Mouse (Mus musculus) neural tube, embryonic 11.5 days (tissue): ENCODE measurements around the gene Stat5a. TPM values are rescaled to one million over a fixed set of nuclear protein-coding genes. Genes with fewer than 3 reads are reported as not detected.

Source experiments
- ATAC-seq: fragments of 200-750 bp; cut with Nextera tagmentation; 2 replicates; pipeline ENCODE4 v1.8.0; 2017; ENCODE audit warnings: moderate number of reproducible peaks, mild to moderate bottlenecking, moderate TSS enrichment, moderate library complexity; ENCODE audit not compliant: insufficient read depth, low FRiP score, low TSS enrichment
- DNase-seq: peaks from one replicate; pipeline ENCODE4 v3.0.0-alpha.2; 2015; ENCODE audit warnings: low spot score
- H3K27ac ChIP-seq: fragments of 300-500 bp; sonication (generic); 2 replicates; pipeline ENCODE4 v1.5.1; 2014; ENCODE audit warnings: low read depth, mild to moderate bottlenecking, low read length
- H3K27me3 ChIP-seq: fragments of 300-500 bp; sonication (generic); 2 replicates; pipeline ENCODE4 v1.6.1; 2014; ENCODE audit warnings: mild to moderate bottlenecking, low read length, mixed read lengths; ENCODE audit not compliant: control insufficient read depth, insufficient read depth
- H3K36me3 ChIP-seq: fragments of 300-500 bp; sonication (generic); 2 replicates; pipeline ENCODE4 v1.6.1; 2014; ENCODE audit warnings: mild to moderate bottlenecking, low read length, moderate library complexity, mixed read lengths; ENCODE audit not compliant: control insufficient read depth, insufficient read depth
- H3K4me1 ChIP-seq: fragments of 300-500 bp; sonication (generic); 2 replicates; pipeline ENCODE4 v1.6.1; 2014; ENCODE audit warnings: low read length, mixed read lengths; ENCODE audit not compliant: control insufficient read depth, insufficient read depth
- H3K4me2 ChIP-seq: fragments of 300-500 bp; sonication (generic); 2 replicates; pipeline ENCODE4 v1.6.1; 2014; ENCODE audit warnings: low read depth, mild to moderate bottlenecking, moderate library complexity
- H3K4me3 ChIP-seq: fragments of 300-500 bp; sonication (generic); 2 replicates; pipeline ENCODE4 v1.5.1; 2014; ENCODE audit warnings: low read depth, low read length
- H3K9ac ChIP-seq: fragments of 300-500 bp; sonication (generic); 2 replicates; pipeline ENCODE4 v1.6.1; 2014; ENCODE audit warnings: mild to moderate bottlenecking, low read length
- H3K9me3 ChIP-seq: fragments of 300-500 bp; sonication (generic); 2 replicates; pipeline ENCODE4 v1.6.1; 2016; ENCODE audit warnings: low read length; ENCODE audit not compliant: control insufficient read depth
- WGBS: fragments of 180-500 bp; shearing (Covaris S2); extraction: QIAGEN DNeasy Blood & Tissue Kit; methylation state at CpG from one replicate; pipeline ENCODE4 v1.1.7; 2014; 5-methylcytosine and 5-hydroxymethylcytosine counted together
- polyA plus RNA-seq: library from polyadenylated mRNA; unstranded; fragments of >200 nt; fragmentation: Nextera tagmentation; extraction: Ambion mirVana; gene quantifications from 2 replicates; pipeline ENCODE4 v1.2.1, GENCODE M21; 2014

Stat5a gene
- polyA plus RNA-seq, 1 experiment from 2014 or later: 1.3 TPM

DNA sequence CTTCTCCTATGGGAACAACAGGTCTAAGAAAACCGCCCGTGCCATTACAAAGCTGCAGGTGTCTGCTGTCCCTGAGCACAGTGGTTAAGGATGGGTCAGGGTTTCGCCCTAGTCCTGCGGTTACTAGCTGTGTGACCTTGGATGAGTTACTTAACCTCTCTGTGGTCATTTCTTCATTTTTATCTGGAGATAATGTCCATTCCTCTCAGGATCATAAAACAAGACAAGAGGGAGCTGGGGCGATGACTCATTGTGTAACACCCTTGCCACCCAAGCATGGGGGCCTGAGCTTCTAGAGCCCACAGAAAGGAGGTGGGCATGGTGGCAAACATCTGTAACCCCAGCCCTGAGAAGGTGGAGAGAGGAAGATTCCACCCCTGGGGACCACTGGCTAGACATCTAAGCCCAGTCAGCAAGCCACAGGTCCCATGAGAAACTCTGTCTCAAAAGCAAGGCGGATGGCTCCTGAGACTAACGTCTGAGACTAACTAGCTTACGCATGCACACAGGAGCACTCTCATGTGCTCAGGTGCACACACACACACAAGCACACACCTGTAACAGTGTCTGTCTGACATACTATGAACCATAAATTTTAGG lies 16.0 kb upstream of the Stat5a start:
- no peaks in the 10 kb centered on the region for H3K36me3 ChIP-seq
- H3K9ac ChIP-seq: no peak overlapping the region
- H3K27ac ChIP-seq: no peak overlapping the region
- H3K27me3 ChIP-seq: no peaks in the 10 kb centered on the region
- H3K9me3 ChIP-seq: no peaks in the 10 kb centered on the region
- no peaks in the 10 kb centered on the region for H3K4me1 ChIP-seq
- 90% methylated on average over 8 of the region's 8 CpGs for WGBS
- ATAC-seq (no peak), DNase-seq (no peak)
- H3K4me2 ChIP-seq: no peak overlapping the region
- H3K4me3 ChIP-seq: no peak overlapping the region

DNA sequence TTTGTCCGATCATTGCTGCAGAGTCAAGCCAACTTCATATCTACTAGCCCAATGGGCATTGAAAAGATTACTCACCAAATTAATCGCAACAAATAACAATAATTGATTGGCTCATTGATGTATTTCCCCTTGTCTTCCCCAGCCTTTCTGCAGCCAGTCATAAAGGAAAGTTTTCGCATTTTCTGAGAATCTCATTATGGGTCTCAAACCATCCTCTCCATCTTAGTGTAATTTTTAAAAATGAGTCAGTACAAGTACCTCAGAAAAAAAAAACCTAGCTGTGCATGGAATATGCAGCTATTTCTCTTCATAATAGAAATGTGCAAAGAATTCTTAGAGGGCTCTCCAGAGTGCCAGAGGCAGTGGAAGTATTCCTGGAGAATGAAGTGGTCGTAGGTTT lies 15.0 kb upstream of the Stat5a start:
- no peak for DNase-seq
- Histone ChIP-seq H3K4me3 (no peak overlapping the region), H3K9ac (no peak overlapping the region), H3K27ac (no peak overlapping the region), H3K36me3 (no peaks in the 10 kb centered on the region), H3K4me2 (no peak overlapping the region), H3K27me3 (no peaks in the 10 kb centered on the region), H3K9me3 (no peaks in the 10 kb centered on the region), H3K4me1 (no peaks in the 10 kb centered on the region)
- ATAC-seq: no peak
- WGBS: 94% methylated on average over 4 of the region's 4 CpGs

DNA sequence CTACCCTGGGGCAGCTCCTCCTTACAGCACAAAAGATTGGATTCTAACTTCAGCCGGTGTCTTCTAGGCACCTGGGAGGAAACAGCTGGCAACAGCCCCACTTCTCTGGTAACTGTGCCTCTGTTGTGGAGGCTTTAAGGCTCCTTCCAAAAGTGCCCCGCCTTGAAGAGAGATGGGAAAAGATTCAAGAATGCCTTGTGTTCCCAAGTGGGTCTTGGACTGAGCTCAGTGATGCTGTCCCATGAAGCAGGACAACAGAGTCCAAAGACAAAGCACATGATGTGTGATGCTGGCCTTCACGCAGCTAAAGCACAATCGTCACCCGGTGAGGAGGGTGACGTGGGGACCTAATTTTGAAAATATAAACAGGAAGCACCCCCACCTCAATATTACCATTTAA lies 13.4 kb upstream of the Stat5a start:
- H3K9me3 ChIP-seq: no peaks in the 10 kb centered on the region
- H3K27me3 ChIP-seq: no peaks in the 10 kb centered on the region
- H3K9ac ChIP-seq: no peak overlapping the region
- no peak for DNase-seq
- H3K4me2 ChIP-seq: no peak overlapping the region
- H3K4me3 ChIP-seq: no peak overlapping the region
- H3K4me1 ChIP-seq: no peaks in the 10 kb centered on the region
- no peak for ATAC-seq
- no peak overlapping the region for H3K27ac ChIP-seq
- 87% methylated on average over 6 of the region's 6 CpGs for WGBS
- no peaks in the 10 kb centered on the region for H3K36me3 ChIP-seq

DNA sequence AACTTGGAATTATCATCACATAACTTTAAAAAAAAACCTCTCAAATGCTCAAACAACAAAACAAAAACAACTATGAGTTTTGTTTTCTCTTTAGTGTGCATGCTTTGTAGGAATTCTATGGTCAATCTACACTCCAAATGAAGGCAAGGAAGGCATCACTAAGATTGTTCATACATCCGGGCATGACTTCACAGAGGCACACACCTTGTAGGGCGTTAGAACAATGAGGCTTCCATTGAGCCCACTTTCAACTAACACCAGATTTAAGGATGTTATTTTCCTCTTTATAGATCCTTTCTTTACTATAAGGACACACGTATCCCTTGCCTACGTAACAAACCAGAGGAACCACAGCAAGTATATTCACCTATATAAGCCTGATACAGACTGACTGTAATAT lies 11.6 kb upstream of the Stat5a start:
- Histone ChIP-seq H3K9ac (no peak overlapping the region), H3K4me3 (no peak overlapping the region), H3K9me3 (no peaks in the 10 kb centered on the region), H3K36me3 (no peaks in the 10 kb centered on the region), H3K4me2 (no peak overlapping the region), H3K27ac (no peak overlapping the region), H3K4me1 (no peaks in the 10 kb centered on the region), H3K27me3 (no peaks in the 10 kb centered on the region)
- ATAC-seq (no peak), DNase-seq (no peak)
- WGBS: 89% methylated on average over 4 of the region's 4 CpGs

- 76% methylated on average over 4 of the region's 4 CpGs for WGBS
- no peaks in the 10 kb centered on the region for H3K36me3 ChIP-seq
- no peaks in the 10 kb centered on the region for H3K9me3 ChIP-seq
- DNase-seq (no peak), ATAC-seq (no peak)
- no peaks in the 10 kb centered on the region for H3K27me3 ChIP-seq
- H3K4me2 ChIP-seq: no peak overlapping the region
- H3K9ac ChIP-seq: no peak overlapping the region
- H3K27ac ChIP-seq: no peak overlapping the region
- H3K4me3 ChIP-seq: no peak overlapping the region
- H3K4me1 ChIP-seq: no peaks in the 10 kb centered on the region
Observed at GRCm38 (mm10) chr11:100848080-100848479, 11.1 kb upstream of the Stat5a start.

DNA sequence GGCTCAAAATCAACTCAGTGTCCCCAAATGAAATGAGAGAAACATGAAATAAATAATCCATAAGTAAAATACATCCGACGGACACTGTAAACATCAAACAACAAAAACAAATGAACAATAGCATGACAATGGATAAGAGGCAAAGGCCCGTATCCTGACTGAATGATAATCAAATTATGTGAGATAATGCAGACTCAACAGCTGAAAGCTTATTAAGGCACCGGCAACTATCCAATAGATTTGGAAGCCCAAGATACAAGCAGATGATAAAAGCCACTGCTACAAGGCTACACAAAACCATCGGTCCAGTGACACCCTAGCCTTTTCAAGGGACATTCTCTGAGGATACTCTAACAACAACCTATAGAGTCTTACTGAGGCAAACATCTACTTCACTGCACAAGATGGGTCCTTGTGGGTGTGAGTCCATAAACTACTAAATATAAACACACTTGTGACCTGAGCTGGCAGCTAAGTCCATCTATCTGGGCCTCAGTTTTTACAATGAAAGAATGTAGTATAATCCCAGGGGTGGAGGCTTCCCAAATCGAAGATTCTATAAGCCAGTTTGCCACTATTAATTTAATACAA lies 10.3 kb upstream of the Stat5a start:
- peak overlapping the region; percentile 92 for H3K4me2 ChIP-seq
- WGBS: 81% methylated on average over 6 of the region's 6 CpGs

DNA sequence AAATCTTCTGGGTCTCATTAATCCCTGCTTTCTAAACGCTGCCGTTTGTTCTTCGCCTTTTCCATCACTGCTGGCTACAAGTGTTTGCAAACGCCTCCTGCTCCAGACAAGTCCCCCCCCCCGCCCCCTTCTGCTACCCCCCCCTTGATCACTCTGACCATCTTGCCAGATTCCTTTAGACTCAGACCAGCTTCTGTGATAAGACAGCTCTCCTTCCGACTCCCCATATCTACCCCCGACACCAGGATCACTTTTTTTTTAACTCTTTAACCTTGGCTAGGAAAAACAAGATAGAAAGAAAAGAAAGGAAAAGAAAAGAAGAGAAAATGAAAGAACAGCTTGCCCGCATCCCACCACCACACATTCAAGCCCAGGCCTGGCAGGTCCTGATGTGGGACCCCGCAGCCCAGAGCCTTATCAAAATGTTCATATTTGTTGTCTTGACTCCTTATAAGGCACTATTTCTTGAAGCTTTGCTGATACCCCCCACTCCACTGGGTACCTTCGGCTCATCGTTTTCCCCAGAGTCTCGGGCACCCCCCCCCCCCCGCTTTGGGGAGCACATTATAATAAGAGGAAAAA lies 9.6 kb upstream of the Stat5a start:
- Histone ChIP-seq H3K4me3 (peak overlapping the region; percentile 88), H3K9me3 (no peaks in the 10 kb centered on the region), H3K4me2 (peak overlapping the region; percentile 92), H3K9ac (peak overlapping the region; percentile 96), H3K36me3 (no peaks in the 10 kb centered on the region), H3K27me3 (no peaks in the 10 kb centered on the region), H3K27ac (peak overlapping the region; percentile 63), H3K4me1 (no peaks in the 10 kb centered on the region)
- DNase-seq (no peak), ATAC-seq (no peak)
- 8% methylated on average over 12 of the region's 13 CpGs for WGBS

More for the DNA sequence above, 10.3 kb upstream of the Stat5a start:
- Histone ChIP-seq H3K4me1 (no peaks in the 10 kb centered on the region), H3K9ac (no peak overlapping the region), H3K9me3 (no peaks in the 10 kb centered on the region), H3K36me3 (no peaks in the 10 kb centered on the region), H3K27me3 (no peaks in the 10 kb centered on the region), H3K27ac (no peak overlapping the region), H3K4me3 (no peak overlapping the region)
- ATAC-seq (no peak), DNase-seq (no peak)

DNA sequence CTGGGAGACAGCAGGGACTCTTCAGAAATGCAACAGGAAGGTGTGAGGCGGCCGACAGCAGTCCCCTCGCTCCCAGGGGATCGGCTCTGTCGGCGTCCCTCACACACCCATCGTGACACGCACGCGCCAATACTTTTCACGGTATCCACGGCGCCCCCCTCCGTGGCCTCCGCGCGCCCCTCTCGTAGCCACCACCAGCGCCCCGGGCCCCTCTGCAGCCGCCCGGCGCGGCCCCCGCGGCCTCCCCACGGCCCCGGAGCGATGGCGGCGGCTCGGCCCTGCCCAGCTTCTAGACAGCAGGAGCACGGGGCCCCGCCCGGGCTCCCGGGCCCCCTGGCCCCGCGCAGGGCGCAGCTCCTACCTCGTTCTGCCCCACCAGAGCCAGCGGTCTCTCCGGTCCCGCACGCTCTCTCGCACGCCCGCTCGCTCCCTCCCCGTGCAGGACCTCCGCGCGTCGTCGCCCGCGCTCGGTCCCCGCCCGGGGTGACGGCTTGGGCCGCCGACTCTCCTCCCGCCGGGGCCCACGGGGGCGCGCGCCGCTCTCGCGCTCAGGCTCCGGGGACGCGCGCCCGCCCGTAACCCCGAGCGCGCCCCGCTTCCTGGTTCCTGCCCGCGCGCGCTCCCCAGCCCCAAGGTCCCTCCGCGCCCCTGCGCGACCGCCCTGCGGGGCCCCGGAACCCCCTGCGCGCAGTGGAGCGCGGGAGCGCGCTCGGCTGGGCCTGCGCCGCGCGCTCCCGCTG lies 8.9 kb upstream of the Stat5a start, which contains the start of gene Stat5b:
Gene Stat5b (minus strand): TSS at position 687 of the 740 bp plus-strand sequence.
- H3K36me3 ChIP-seq: no peaks in the 10 kb centered on the region
- DNase-seq (peak; percentile 82), ATAC-seq (peak; percentile 67)
- H3K4me3 ChIP-seq: peak within 1 kb of the TSS; percentile 88
- H3K4me1 ChIP-seq: no peaks in the 10 kb centered on the region
- WGBS: under 1% methylated on average over 66 of the region's 104 CpGs
- peak within 1 kb of the TSS; percentile 92 for H3K4me2 ChIP-seq
- H3K9ac ChIP-seq: peak within 1 kb of the TSS; percentile 96
- H3K27ac ChIP-seq: peak within 1 kb of the TSS; percentile 63
- no peaks in the 10 kb centered on the region for H3K27me3 ChIP-seq
- H3K9me3 ChIP-seq: no peaks in the 10 kb centered on the region
